ENCODE assay signal across 8 mouse cellular contexts in the genomic region with DNA sequence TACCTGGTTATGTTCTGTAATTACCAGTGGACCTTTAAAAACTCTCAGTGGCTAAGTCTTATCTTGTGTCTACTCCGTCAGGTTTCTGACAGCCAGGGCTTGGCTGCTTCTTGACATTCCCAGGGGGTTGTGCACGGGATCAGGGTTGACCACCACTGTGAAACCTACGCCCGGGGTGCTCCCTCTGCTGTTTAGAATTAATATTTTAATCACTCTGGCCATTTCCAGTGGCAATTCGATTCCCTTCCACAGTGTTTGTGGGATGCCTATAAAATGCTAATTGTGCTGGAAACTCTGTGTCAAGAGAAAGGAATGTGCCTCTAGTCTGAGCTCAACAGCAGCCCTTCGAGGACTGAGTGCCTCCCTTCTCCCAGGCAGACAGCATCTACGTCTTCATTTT.
A peak's percentile ranks its signal among the peaks of the same experiment; 100 is the strongest.
DNase-seq lines count a peak whose midpoint lies in the region; ATAC-seq and TF ChIP-seq lines count a peak whose summit lies in the region.

No protein-coding gene starts in this region.

- no peaks in the 10 kb centered on the region for H3K36me3 ChIP-seq in intestine, postnatal 0 days (ENCODE audit: control insufficient read depth, insufficient read depth)
- no peaks in the 10 kb centered on the region for H3K36me3 ChIP-seq in intestine, embryonic 15.5 days
- no peaks in the 10 kb centered on the region for H3K36me3 ChIP-seq in lung, embryonic 14.5 days (ENCODE audit: insufficient read depth)

- H3K4me3 ChIP-seq in intestine, postnatal 0 days (ENCODE audit: low read depth, low read length): no peak overlapping the region
- H3K4me3 ChIP-seq in intestine, embryonic 15.5 days (replicated peaks): no peak overlapping the region
- no peak overlapping the region for H3K4me3 ChIP-seq in lung, embryonic 14.5 days (ENCODE audit: low read depth, low read length)

- intact Hi-C loops in heart, postnatal 10 days (cut with DNase I): loop anchor here (10.0 kb wide), 1 partner anchor 389 kb away; no protein-coding TSS in a partner anchor

- peak; percentile 52 for DNase-seq in ZHBTc4 (ENCODE audit: low read depth, low spot score)
- peak; percentile 50 to 65 for DNase-seq in heart, postnatal 10 days
- DNase-seq in lung, embryonic 14.5 days: peak; percentile 48
- no peak for DNase-seq in layer of hippocampus, postnatal 36 days
- no peak for DNase-seq in urinary bladder, postnatal 36 days (ENCODE audit: low spot score in 2 of 2)
- no peak for DNase-seq in cerebellum, postnatal 14 days

- H3K9ac ChIP-seq in intestine, postnatal 0 days (ENCODE audit: low read depth, low read length): no peak overlapping the region
- H3K9ac ChIP-seq in intestine, embryonic 15.5 days: no peak overlapping the region
- no peak overlapping the region for H3K9ac ChIP-seq in lung, embryonic 14.5 days

- no peak overlapping the region for H3K4me2 ChIP-seq in intestine, postnatal 0 days (replicated peaks; ENCODE audit: low read depth)
- no peak overlapping the region for H3K4me2 ChIP-seq in intestine, embryonic 15.5 days (replicated peaks)
- H3K4me2 ChIP-seq in lung, embryonic 14.5 days: no peak overlapping the region

- no peaks in the 10 kb centered on the region for H3K27me3 ChIP-seq in intestine, postnatal 0 days (replicated peaks; ENCODE audit: control insufficient read depth, insufficient read depth, low read length)
- H3K27me3 ChIP-seq in intestine, embryonic 15.5 days (replicated peaks): no peaks in the 10 kb centered on the region
- H3K27me3 ChIP-seq in lung, embryonic 14.5 days (ENCODE audit: insufficient read depth, low read length): no peaks in the 10 kb centered on the region

- 43% methylated on average over 7 of the region's 7 CpGs for WGBS in intestine, postnatal 0 days
- 32% methylated on average over 7 of the region's 7 CpGs for WGBS in intestine, embryonic 15.5 days
- 34% methylated on average over 7 of the region's 7 CpGs for WGBS in lung, embryonic 14.5 days

- H3K4me1 ChIP-seq in intestine, postnatal 0 days (replicated peaks; ENCODE audit: control insufficient read depth, insufficient read depth, low read length): no peaks in the 10 kb centered on the region
- H3K4me1 ChIP-seq in intestine, embryonic 15.5 days (replicated peaks): 0 out of 2 replicates have a peak, but pooled peaks cover 7% of the 10 kb centered on the region
- peaks cover 12% of the 10 kb centered on the region; the same call in 1 of the 2 replicates for H3K4me1 ChIP-seq in lung, embryonic 14.5 days (ENCODE audit: insufficient read depth)

- no peak for ATAC-seq in intestine, postnatal 0 days
- no peak for ATAC-seq in intestine, embryonic 15.5 days
- ATAC-seq in lung, embryonic 14.5 days (ENCODE audit: insufficient read depth): peak; percentile 44; the same call in 1 of the 2 replicates

- H3K27ac ChIP-seq in intestine, postnatal 0 days (ENCODE audit: low read depth, low read length): no peak overlapping the region
- no peak overlapping the region for H3K27ac ChIP-seq in intestine, embryonic 15.5 days
- no peak overlapping the region for H3K27ac ChIP-seq in lung, embryonic 14.5 days (ENCODE audit: low read depth)

- peak; percentile 30 for TF ChIP-seq CTCF in intestine, postnatal 0 days (IDR thresholded peaks at IDR 0.05; ENCODE audit: low read depth)
- TF ChIP-seq CTCF in lung, embryonic 14.5 days (IDR thresholded peaks at IDR 0.05; ENCODE audit: low read depth): peak; percentile 26

- H3K9me3 ChIP-seq in intestine, postnatal 0 days (ENCODE audit: control insufficient read depth): no peaks in the 10 kb centered on the region
- no peaks in the 10 kb centered on the region for H3K9me3 ChIP-seq in intestine, embryonic 15.5 days
- no peaks in the 10 kb centered on the region for H3K9me3 ChIP-seq in lung, embryonic 14.5 days (ENCODE audit: low read depth, low read length)

Comparison
In these comparisons a context has a peak if more than half of its experiments do, and no peak if none do; other contexts are left out.
1. DNase-seq: peak in ZHBTc4 (single experiment), heart, postnatal 10 days (2 of 2) and lung, embryonic 14.5 days (single experiment); none in layer of hippocampus, postnatal 36 days (0 of 2), urinary bladder, postnatal 36 days (0 of 2) and cerebellum, postnatal 14 days (0 of 2).